Mouse (Mus musculus) CH12.LX (cell line): ENCODE results near the gene Gm20388. TPM values are rescaled to one million over a fixed set of nuclear protein-coding genes. Genes with fewer than 3 reads are reported as not detected.

ENCODE experiments used
- DNase-seq: peaks from one replicate; pipeline ENCODE4 v3.0.0-alpha.2; 2013; ENCODE audit errors: extremely low read depth
- H3K27ac ChIP-seq: 2 replicates; pipeline ENCODE4 v1.5.1; 2012; ENCODE audit warnings: low read depth, mild to moderate bottlenecking, control low read depth, moderate library complexity; ENCODE audit not compliant: insufficient read depth
- H3K27me3 ChIP-seq: replicated peaks from 2 replicates; pipeline ENCODE3; 2012; ENCODE audit warnings: inconsistent platforms
- H3K36me3 ChIP-seq, 2 experiments: replicated peaks in 1 of 2; 2 replicates each; pipeline versions ENCODE3 to v1.6.1; 2012; ENCODE audit warnings: inconsistent platforms in 1 of 2, low read length in 1 of 2, mild to moderate bottlenecking in 1 of 2, mixed read lengths in 1 of 2, moderate library complexity in 1 of 2; ENCODE audit not compliant: control insufficient read depth in 1 of 2, insufficient read depth in 1 of 2
- H3K4me1 ChIP-seq, 2 experiments: 2 replicates each; pipeline ENCODE4 v1.6.1; 2012; ENCODE audit warnings: inconsistent platforms in 1 of 2, moderate library complexity in 1 of 2; ENCODE audit not compliant: insufficient read depth in 2 of 2, control insufficient read depth in 1 of 2
- H3K4me2 ChIP-seq: 2 replicates; pipeline ENCODE4 v1.6.1; 2012; ENCODE audit warnings: low read depth, mild to moderate bottlenecking, control low read depth; ENCODE audit not compliant: poor library complexity, insufficient read depth, severe bottlenecking
- H3K4me3 ChIP-seq, 3 experiments: fragments of 150-350 bp in 1 of 3; sonication (generic) in 1 of 3; replicated peaks in 1 of 3; 2 replicates each; pipeline versions ENCODE3 to v1.5.1; 2011 to 2012; ENCODE audit warnings: low read depth in 2 of 3, low read length in 2 of 3, mild to moderate bottlenecking in 2 of 3, moderate library complexity in 2 of 3, control low read depth in 1 of 3, improper control_type of control experiment in 1 of 3, inconsistent platforms in 1 of 3, mixed read lengths in 1 of 3; ENCODE audit not compliant: poor library complexity in 1 of 3
- H3K79me2 ChIP-seq: replicated peaks from 2 replicates; pipeline ENCODE4 v1.6.1; 2012; ENCODE audit warnings: mild to moderate bottlenecking, moderate library complexity; ENCODE audit not compliant: control insufficient read depth, poor library complexity, insufficient read depth, severe bottlenecking; ENCODE audit errors: extremely low read depth
- H3K9ac ChIP-seq: 2 replicates; pipeline ENCODE4 v1.6.1; 2012; ENCODE audit warnings: low read depth, mild to moderate bottlenecking, control low read depth, moderate library complexity; ENCODE audit not compliant: insufficient read depth
- H3K9me3 ChIP-seq: replicated peaks from 2 replicates; pipeline ENCODE3; 2012; ENCODE audit warnings: low read length, inconsistent platforms, mixed read lengths
- CHD1 ChIP-seq: IDR thresholded peaks from 2 replicates; pipeline ENCODE4 v1.6.1; 2012; ENCODE audit warnings: low read depth, low read length, improper control_type of control experiment, inconsistent platforms
- CHD2 ChIP-seq: IDR thresholded peaks from 2 replicates; pipeline ENCODE4 v1.6.1; 2011; ENCODE audit warnings: low read length, improper control_type of control experiment
- E2F4 ChIP-seq: IDR thresholded peaks from 2 replicates; pipeline ENCODE4 v1.6.1; 2011; ENCODE audit warnings: low read depth, low read length, improper control_type of control experiment; ENCODE audit not compliant: insufficient replicate concordance
- ETS1 ChIP-seq: conservative IDR thresholded peaks from 2 replicates; pipeline ENCODE4 v1.6.1; 2012; ENCODE audit warnings: low read depth, mild to moderate bottlenecking, inconsistent platforms, low read length, improper control_type of control experiment, moderate library complexity
- GABPA ChIP-seq: IDR thresholded peaks from 2 replicates; pipeline ENCODE4 v1.6.1; 2012; ENCODE audit warnings: low read depth, low read length, improper control_type of control experiment, inconsistent platforms; ENCODE audit not compliant: insufficient replicate concordance
- IRF4 ChIP-seq: IDR thresholded peaks from 2 replicates; pipeline ENCODE4 v1.6.1; 2014; ENCODE audit warnings: low read depth, mild to moderate bottlenecking, inconsistent platforms, low read length, improper control_type of control experiment
- JUN ChIP-seq: IDR thresholded peaks from 2 replicates; pipeline ENCODE4 v1.6.1; 2011; ENCODE audit warnings: low read depth, mild to moderate bottlenecking, low read length, improper control_type of control experiment, moderate library complexity; ENCODE audit not compliant: insufficient read depth
- JUND ChIP-seq: conservative IDR thresholded peaks from 2 replicates; pipeline ENCODE4 v1.6.1; 2011; ENCODE audit warnings: low read depth, low read length, improper control_type of control experiment
- KAT2A ChIP-seq: IDR thresholded peaks from 2 replicates; pipeline ENCODE4 v1.6.1; 2012; ENCODE audit warnings: low read length, improper control_type of control experiment, inconsistent platforms; ENCODE audit not compliant: insufficient replicate concordance
- MAFK ChIP-seq: IDR thresholded peaks from 2 replicates; pipeline ENCODE4 v1.6.1; 2011; ENCODE audit warnings: low read length, improper control_type of control experiment; ENCODE audit not compliant: insufficient replicate concordance
- MAX ChIP-seq: IDR thresholded peaks from 2 replicates; pipeline ENCODE4 v1.6.1; 2011; ENCODE audit warnings: low read length, improper control_type of control experiment
- MEF2A ChIP-seq: IDR thresholded peaks from 2 replicates; pipeline ENCODE4 v1.6.1; 2014; ENCODE audit warnings: low read depth, mild to moderate bottlenecking, inconsistent platforms, low read length, improper control_type of control experiment, borderline replicate concordance
- MXI1 ChIP-seq: IDR thresholded peaks from 2 replicates; pipeline ENCODE4 v1.6.1; 2011; ENCODE audit warnings: mild to moderate bottlenecking, low read depth, low read length, improper control_type of control experiment
- NELFE ChIP-seq: IDR thresholded peaks from 2 replicates; pipeline ENCODE4 v1.6.1; 2011; ENCODE audit warnings: low read depth, low read length, improper control_type of control experiment
- NRF1 ChIP-seq: IDR thresholded peaks from 2 replicates; pipeline ENCODE4 v1.6.1; 2014; ENCODE audit warnings: low read depth, mild to moderate bottlenecking, inconsistent platforms, low read length, improper control_type of control experiment, moderate library complexity
- PAX5 ChIP-seq: IDR thresholded peaks from 2 replicates; pipeline ENCODE4 v1.6.1; 2012; ENCODE audit warnings: low read length, inconsistent platforms, mixed read lengths
- POLR2A ChIP-seq: IDR thresholded peaks from 2 replicates; pipeline ENCODE4 v1.6.1; 2011; ENCODE audit warnings: low read depth, mild to moderate bottlenecking, improper control_type of control experiment, low read length
- POLR2AphosphoS2 ChIP-seq: IDR thresholded peaks from 2 replicates; pipeline ENCODE4 v1.6.1; 2011; ENCODE audit warnings: low read depth, low read length, improper control_type of control experiment
- RCOR1 ChIP-seq: conservative IDR thresholded peaks from 2 replicates; pipeline ENCODE4 v1.6.1; 2012; ENCODE audit warnings: low read depth, mild to moderate bottlenecking, inconsistent platforms, low read length, improper control_type of control experiment
- SIN3A ChIP-seq: IDR thresholded peaks from 2 replicates; pipeline ENCODE4 v1.6.1; 2012; ENCODE audit warnings: low read length, improper control_type of control experiment, inconsistent platforms
- SMC3 ChIP-seq: IDR thresholded peaks from 2 replicates; pipeline ENCODE4 v1.6.1; 2011; ENCODE audit warnings: low read depth, low read length, improper control_type of control experiment
- USF2 ChIP-seq: conservative IDR thresholded peaks from 2 replicates; pipeline ENCODE4 v1.6.1; 2011; ENCODE audit warnings: low read depth, low read length, improper control_type of control experiment
- ZKSCAN1 ChIP-seq: IDR thresholded peaks from 2 replicates; pipeline ENCODE4 v1.6.1; 2012; ENCODE audit warnings: low read depth, inconsistent platforms, low read length, improper control_type of control experiment, borderline replicate concordance
- ZNF384 ChIP-seq: IDR thresholded peaks from 2 replicates; pipeline ENCODE4 v1.6.1; 2012; ENCODE audit warnings: low read depth, low read length, improper control_type of control experiment, inconsistent platforms
- dilution Hi-C: fragments of 300-500 bp; cut with MboI; formaldehyde crosslinking; loops from 2 replicates; pipeline ENCODE4 v1.14.3; 2020; ENCODE audit warnings: low sequenced_read_pairs; ENCODE audit not compliant: extremely low pct_unique_long_range_greater_than_20kb, extremely low pct_ligation_motif_present
- in situ Hi-C: fragments of 300-500 bp; cut with MboI; formaldehyde crosslinking; loops from 3 replicates; pipeline ENCODE4 v1.14.3; 2019; ENCODE audit warnings: low sequenced_read_pairs, low pct_ligation_motif_present, low pct_unique_long_range_greater_than_20kb, mixed read lengths
- polyA plus RNA-seq: library from polyadenylated mRNA; unstranded; fragments of >175 nt; gene quantifications from 2 replicates; pipeline ENCODE4 v1.2.1, GENCODE M21; 2012; ENCODE audit warnings: low read depth; ENCODE audit not compliant: insufficient read length
- total RNA-seq, 2 experiments: library from RNA; depleted of rRNA; stranded (reverse); fragments of 300-350 nt in 1 of 2; fragments of >200 nt in 1 of 2; gene quantifications; 2 replicates each; pipeline ENCODE4 v1.2.3; 2012 to 2014

The Gm20388 gene
- total and polyA plus RNA-seq, 3 experiments: 14.8 to 26.3 (median 22.2) TPM

DNA sequence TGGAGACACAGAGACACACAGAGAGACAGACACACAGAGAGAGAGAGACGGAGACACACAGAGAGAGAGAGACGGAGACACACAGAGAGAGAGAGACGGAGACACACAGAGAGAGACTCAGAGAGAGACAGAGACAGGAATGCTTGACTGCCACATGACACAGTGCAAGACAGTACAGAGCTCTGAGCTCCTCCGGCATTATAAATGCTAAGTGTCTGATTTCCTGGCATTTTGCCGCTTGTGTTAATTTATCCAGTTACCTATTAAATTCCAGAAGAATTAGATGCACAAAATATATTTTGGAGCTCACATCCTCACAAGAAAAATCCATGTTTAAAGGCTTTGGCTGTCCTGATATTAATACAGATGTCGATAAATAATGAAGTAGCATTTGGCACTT, 4274.4 kb downstream of the Gm20388 start:
- no peak for DNase-seq
- no peaks in the 10 kb centered on the region for H3K79me2 ChIP-seq
- H3K9ac ChIP-seq: no peak overlapping the region
- H3K27me3 ChIP-seq: no peaks in the 10 kb centered on the region
- in situ Hi-C loops (no loop called here), dilution Hi-C loops (no loop called here)
- no peak for TF ChIP-seq IRF4
- TF ChIP-seq SIN3A: no peak
- no peak for TF ChIP-seq GABPA
- no peak for TF ChIP-seq POLR2AphosphoS2
- TF ChIP-seq CHD1: no peak
- TF ChIP-seq MXI1: no peak
- TF ChIP-seq PAX5: no peak
- no peak for TF ChIP-seq E2F4
- TF ChIP-seq JUN: no peak
- TF ChIP-seq ZKSCAN1: no peak
- no peak overlapping the region for H3K4me3 ChIP-seq
- no peak overlapping the region for H3K27ac ChIP-seq
- H3K9me3 ChIP-seq: no peaks in the 10 kb centered on the region
- no peak overlapping the region for H3K4me2 ChIP-seq
- H3K36me3 ChIP-seq: no peaks in the 10 kb centered on the region
- H3K4me1 ChIP-seq: peaks cover 27 to 36% of the 10 kb centered on the region in 2 experiments

- Histone ChIP-seq H3K4me3 (no peak overlapping the region), H3K27me3 (no peaks in the 10 kb centered on the region), H3K9me3 (no peaks in the 10 kb centered on the region), H3K9ac (no peak overlapping the region), H3K4me1 (peaks cover 15 to 16% of the 10 kb centered on the region in 2 experiments), H3K79me2 (no peaks in the 10 kb centered on the region), H3K4me2 (no peak overlapping the region), H3K36me3 (no peaks in the 10 kb centered on the region), H3K27ac (no peak overlapping the region)
- DNase-seq: no peak
- TF ChIP-seq GABPA (no peak), USF2 (no peak), POLR2A (no peak), MAX (no peak), MAFK (no peak), ETS1 (no peak), JUN (no peak), NRF1 (no peak), SIN3A (no peak), KAT2A (no peak), RCOR1 (no peak), ZNF384 (no peak), JUND (no peak), MEF2A (no peak), CHD2 (no peak), CHD1 (no peak), SMC3 (no peak), NELFE (no peak)
- dilution Hi-C loops: no loop called here
- in situ Hi-C loops: no loop called here
Observed at GRCm38 (mm10) chr8:124190388-124190787, 4279.7 kb downstream of the Gm20388 start.
